12 mouse cellular contexts compared by ENCODE assay signal in the genomic region with DNA sequence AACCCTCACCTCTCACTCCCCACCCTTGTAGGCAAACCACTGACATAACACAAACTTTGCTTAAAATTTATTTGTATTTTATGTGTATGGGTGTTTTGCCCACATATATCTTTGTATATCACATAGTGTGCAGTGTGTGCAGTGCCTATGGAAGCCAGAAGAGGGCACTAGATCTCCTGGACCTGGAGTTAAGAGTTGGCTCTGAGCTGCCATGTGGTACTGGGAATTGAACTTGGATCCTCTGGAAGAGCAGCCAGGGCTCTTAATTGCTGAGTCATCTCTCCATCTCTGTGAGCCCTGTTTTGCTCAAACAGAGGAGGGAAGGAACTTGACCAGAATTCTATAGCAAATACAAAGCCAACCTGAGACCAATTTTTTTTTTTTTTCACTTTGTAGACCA. TPM values are rescaled to one million over a fixed set of nuclear protein-coding genes. Genes with fewer than 3 reads are reported as not detected.
DNase-seq lines count a peak whose midpoint lies in the region; ATAC-seq and TF ChIP-seq lines count a peak whose summit lies in the region.
"Had no signal": no experiment of that assay in that cellular context is flagged by ENCODE, and none has a peak within 500 bp of the region (broad histone marks: within the 10 kb centered on the region; RNA-seq: fewer than 3 reads in every experiment).

No protein-coding gene starts in this region.

- TF ChIP-seq CTCF in kidney, adult 2 months (conservative IDR thresholded peaks at IDR 0.05; ENCODE audit: insufficient read depth, insufficient read length, low read depth, low read length), result peak; percentile 32
- peak; percentile 36; the same call in 1 of the 2 replicates for TF ChIP-seq CTCF in brain, embryonic 14.5 days (IDR thresholded peaks at IDR 0.05; ENCODE audit: borderline replicate concordance, extremely low read depth, insufficient read depth, insufficient read length)
- TF ChIP-seq CTCF in stomach, postnatal 0 days (IDR thresholded peaks at IDR 0.05; ENCODE audit: low read depth), result peak; percentile 64

- no peaks in the 10 kb centered on the region for H3K36me3 ChIP-seq in kidney, adult 2 months (ENCODE audit: control insufficient read depth, insufficient read depth, low read length)
- H3K36me3 ChIP-seq in kidney, embryonic 16.5 days (ENCODE audit: insufficient read depth, low read length), result peaks cover 69% of the 10 kb centered on the region
- H3K36me3 ChIP-seq in stomach, postnatal 0 days (ENCODE audit: control insufficient read depth, insufficient read depth, low read length), result peaks cover 16% of the 10 kb centered on the region

- H3K4me3 ChIP-seq in kidney, adult 2 months (ENCODE audit: insufficient read depth, low read depth, low read length), result no peak overlapping the region
- no peak overlapping the region for H3K4me3 ChIP-seq in kidney, embryonic 16.5 days (ENCODE audit: low read length)
- H3K4me3 ChIP-seq in stomach, postnatal 0 days (ENCODE audit: low read depth, low read length), result no peak overlapping the region
- H3K4me3 ChIP-seq: limb, embryonic 13.5 days; midbrain, embryonic 12.5 days had no signal

- TF ChIP-seq POLR2A in kidney, adult 2 months (IDR thresholded peaks at IDR 0.05; ENCODE audit: low read depth, low read length), result no peak
- TF ChIP-seq POLR2A in brain, embryonic 14.5 days (IDR thresholded peaks at IDR 0.05; ENCODE audit: borderline replicate concordance, extremely low read depth, insufficient read depth, insufficient read length, poor library complexity, severe bottlenecking), result no peak

- H3K4me1 ChIP-seq in kidney, adult 2 months (ENCODE audit: control insufficient read depth, insufficient read depth, low read length), result no peaks in the 10 kb centered on the region
- H3K4me1 ChIP-seq in kidney, embryonic 16.5 days (ENCODE audit: insufficient read depth, low read length), result no peaks in the 10 kb centered on the region
- no peaks in the 10 kb centered on the region for H3K4me1 ChIP-seq in stomach, postnatal 0 days (replicated peaks; ENCODE audit: control insufficient read depth, insufficient read depth)

- H3K4me2 ChIP-seq in kidney, embryonic 16.5 days (replicated peaks; ENCODE audit: low read depth, low read length), result no peak overlapping the region
- H3K4me2 ChIP-seq in stomach, postnatal 0 days (replicated peaks; ENCODE audit: low read depth), result no peak overlapping the region
- H3K4me2 ChIP-seq: limb, embryonic 13.5 days; midbrain, embryonic 12.5 days had no signal

- H3K27ac ChIP-seq in kidney, adult 2 months (ENCODE audit: insufficient read depth, low read depth, low read length), result no peak overlapping the region
- no peak overlapping the region for H3K27ac ChIP-seq in kidney, embryonic 16.5 days (ENCODE audit: low read length)
- no peak overlapping the region for H3K27ac ChIP-seq in stomach, postnatal 0 days (replicated peaks)
- H3K27ac ChIP-seq: limb, embryonic 13.5 days; midbrain, embryonic 12.5 days had no signal

- no peak for DNase-seq in kidney, adult 2 months
- peak; percentile 42 for DNase-seq in thymus, postnatal 4 days
- DNase-seq in thymus, postnatal 36 days, result no peak
- peak; percentile 39 for DNase-seq in brain, embryonic 14.5 days (ENCODE audit: low read depth)
- DNase-seq in stomach, postnatal 0 days (ENCODE audit: low spot score), result no peak
- no peak for DNase-seq in T-cell, adult 2 months (ENCODE audit: low spot score)
- DNase-seq in right cerebral cortex, postnatal 25 days, result no peak
- DNase-seq: gastrocnemius, postnatal 14 days; heart, postnatal 4 days had no signal

- no peak for ATAC-seq in kidney, embryonic 16.5 days (ENCODE audit: low FRiP score, low TSS enrichment)
- ATAC-seq in stomach, postnatal 0 days (ENCODE audit: low FRiP score, low TSS enrichment), result no peak

- no peaks in the 10 kb centered on the region; the same call in 1 of the 2 replicates for H3K9me3 ChIP-seq in kidney, embryonic 16.5 days (ENCODE audit: low read length)
- no peaks in the 10 kb centered on the region for H3K9me3 ChIP-seq in stomach, postnatal 0 days (ENCODE audit: control insufficient read depth, low read length)
- H3K9me3 ChIP-seq: midbrain, embryonic 12.5 days had no signal

- H3K27me3 ChIP-seq in kidney, adult 2 months (replicated peaks; ENCODE audit: control insufficient read depth, insufficient read depth, low read length), result no peaks in the 10 kb centered on the region
- no peaks in the 10 kb centered on the region for H3K27me3 ChIP-seq in kidney, embryonic 16.5 days (ENCODE audit: insufficient read depth, low read length)
- H3K27me3 ChIP-seq in stomach, postnatal 0 days (ENCODE audit: control insufficient read depth, insufficient read depth, low read length), result no peaks in the 10 kb centered on the region
- H3K27me3 ChIP-seq: limb, embryonic 13.5 days; midbrain, embryonic 12.5 days had no signal

- TF ChIP-seq EP300 in stomach, postnatal 0 days (optimal IDR thresholded peaks at IDR 0.05), result no peak

- H3K9ac ChIP-seq in kidney, embryonic 16.5 days (replicated peaks; ENCODE audit: low read length), result no peak overlapping the region
- no peak overlapping the region for H3K9ac ChIP-seq in stomach, postnatal 0 days (ENCODE audit: low read length)
- H3K9ac ChIP-seq: limb, embryonic 13.5 days; midbrain, embryonic 12.5 days had no signal

RNA-seq across cellular contexts. Expression of gene Soga1, which starts 35.1 kb away (rescaled TPM):
- polyA plus RNA-seq in kidney, adult 2 months (2012; rRNA removed), result 5.3 and 5.4 TPM in 2 replicates
- polyA plus RNA-seq in kidney, embryonic 16.5 days (2015; fragmentation: Nextera tagmentation; extraction: Ambion mirVana), result 2.5 and 3.6 TPM in 2 replicates
- polyA plus RNA-seq in brain, embryonic 14.5 days (2012; rRNA removed), result 21.3 and 40.2 TPM in 2 replicates
- 0.65 and 0.86 TPM in 2 replicates for polyA plus RNA-seq in stomach, postnatal 0 days (2015; fragmentation: Nextera tagmentation; extraction: Ambion mirVana)

RNA-seq across cellular contexts. Expression of gene Dsn1, which starts 37.0 kb away (rescaled TPM):
- 2.0 and 2.4 TPM in 2 replicates for polyA plus RNA-seq in kidney, adult 2 months (2012; rRNA removed)
- polyA plus RNA-seq in kidney, embryonic 16.5 days (2015; fragmentation: Nextera tagmentation; extraction: Ambion mirVana), result 37.9 and 40.2 TPM in 2 replicates
- polyA plus RNA-seq in brain, embryonic 14.5 days (2012; rRNA removed), result 12.6 and 17.3 TPM in 2 replicates
- 7.9 and 8.6 TPM in 2 replicates for polyA plus RNA-seq in stomach, postnatal 0 days (2015; fragmentation: Nextera tagmentation; extraction: Ambion mirVana)

RNA-seq across cellular contexts. Expression of gene Tldc2, which starts 42.9 kb away (rescaled TPM):
- polyA plus RNA-seq in kidney, adult 2 months (2012; rRNA removed), result 11.3 and 12.2 TPM in 2 replicates
- 0.53 and 0.71 TPM in 2 replicates for polyA plus RNA-seq in kidney, embryonic 16.5 days (2015; fragmentation: Nextera tagmentation; extraction: Ambion mirVana)
- not detected in 2 replicates for polyA plus RNA-seq in brain, embryonic 14.5 days (2012; rRNA removed)
- not detected in 2 replicates for polyA plus RNA-seq in stomach, postnatal 0 days (2015; fragmentation: Nextera tagmentation; extraction: Ambion mirVana)
- polyA plus RNA-seq: limb, embryonic 13.5 days; midbrain, embryonic 12.5 days had no signal

RNA-seq across cellular contexts. Expression of gene Ndrg3, which starts 52.1 kb away (rescaled TPM):
- 97.8 and 102 TPM in 2 replicates for polyA plus RNA-seq in kidney, adult 2 months (2012; rRNA removed)
- 57.7 and 57.9 TPM in 2 replicates for polyA plus RNA-seq in kidney, embryonic 16.5 days (2015; fragmentation: Nextera tagmentation; extraction: Ambion mirVana)
- polyA plus RNA-seq in brain, embryonic 14.5 days (2012; rRNA removed), result 123 and 144 TPM in 2 replicates
- 21.1 and 22.4 TPM in 2 replicates for polyA plus RNA-seq in stomach, postnatal 0 days (2015; fragmentation: Nextera tagmentation; extraction: Ambion mirVana)

Comparison
In these comparisons a context has a peak if more than half of its experiments do, and no peak if none do; other contexts are left out.
1. DNase-seq: peak in thymus, postnatal 4 days (single experiment) and brain, embryonic 14.5 days (single experiment); none in kidney, adult 2 months (single experiment), thymus, postnatal 36 days (0 of 2), stomach, postnatal 0 days (single experiment), T-cell, adult 2 months (single experiment) and right cerebral cortex, postnatal 25 days (single experiment).
2. Peak in every context shown above with its lines, with median percentiles within 50 percentile points of each other: CTCF ChIP-seq.